Mouse (Mus musculus): ENCODE data around the gene Raver2.
"Not testable (repeated sequence)": the region's sequence is repeated elsewhere in the genome, so short reads cannot be mapped to it uniquely, and the experiment has no call there.

Raver2 gene

GRCm38 (mm10) chr4:101068786-101069153, at the start of gene Raver2:
Raver2 (plus strand) TSS chr4:101068983.
- peak; percentile 76 for DNase-seq

- no peak for DNase-seq
These were observed 48.2 kb upstream of the Raver2 start, which contains the start of gene Gm10577 for GRCm38 (mm10) chr4:101020596-101020995. Gm10577 (minus strand) TSS chr4:101020696.

GRCm38 (mm10) chr4:101026566-101026965, 42.2 kb upstream of the Raver2 start:
- DNase-seq: no peak

GRCm38 (mm10) chr4:101026995-101027394, 41.8 kb upstream of the Raver2 start:
- DNase-seq: no peak

GRCm38 (mm10) chr4:101027852-101028411, 40.9 kb upstream of the Raver2 start:
- no peak for DNase-seq

- no peak for DNase-seq
These were observed 35.7 kb upstream of the Raver2 start for GRCm38 (mm10) chr4:101033047-101033446.

- no peak for DNase-seq
These were observed 33.7 kb upstream of the Raver2 start for GRCm38 (mm10) chr4:101035131-101035530.

GRCm38 (mm10) chr4:101037156-101037555, 31.6 kb upstream of the Raver2 start:
- DNase-seq: no peak

- no peak for DNase-seq
These were observed 25.1 kb upstream of the Raver2 start for GRCm38 (mm10) chr4:101043691-101044090.

- DNase-seq: no peak
These were observed 24.6 kb upstream of the Raver2 start for GRCm38 (mm10) chr4:101044149-101044548.

GRCm38 (mm10) chr4:101046576-101046975, 22.2 kb upstream of the Raver2 start:
- DNase-seq: no peak

GRCm38 (mm10) chr4:101062146-101062545, 6.6 kb upstream of the Raver2 start:
- DNase-seq: no peak

- DNase-seq: peak; percentile 76
These were observed 2.4 kb upstream of the Raver2 start for GRCm38 (mm10) chr4:101066401-101066800.

- DNase-seq: peak; percentile 73
These were observed 580 bp downstream of the Raver2 start for GRCm38 (mm10) chr4:101069154-101069971.

GRCm38 (mm10) chr4:101071570-101071969, 2.8 kb downstream of the Raver2 start:
- DNase-seq: no peak

- DNase-seq: no peak
These were observed 7.6 kb downstream of the Raver2 start for GRCm38 (mm10) chr4:101076425-101076824.

GRCm38 (mm10) chr4:101080016-101080415, 11.2 kb downstream of the Raver2 start:
- no peak for DNase-seq

GRCm38 (mm10) chr4:101082176-101082888, 13.5 kb downstream of the Raver2 start:
- peak; percentile 73 for DNase-seq

GRCm38 (mm10) chr4:101084863-101085262, 16.1 kb downstream of the Raver2 start:
- DNase-seq: no peak

- DNase-seq: no peak
These were observed 17.3 kb downstream of the Raver2 start for GRCm38 (mm10) chr4:101086040-101086439.

- no peak for DNase-seq
These were observed 18.9 kb downstream of the Raver2 start for GRCm38 (mm10) chr4:101087721-101088120.

- not testable (repeated sequence) for DNase-seq
These were observed 21.8 kb downstream of the Raver2 start for GRCm38 (mm10) chr4:101090630-101091029.

- DNase-seq: no peak
These were observed 24.5 kb downstream of the Raver2 start for GRCm38 (mm10) chr4:101093292-101093691.

GRCm38 (mm10) chr4:101107122-101107521, 38.3 kb downstream of the Raver2 start:
- DNase-seq: no peak
